Mouse (Mus musculus): ENCODE results near the gene Gfra4.
A peak's percentile ranks its signal among the peaks of the same experiment; 100 is the strongest.

DNA sequence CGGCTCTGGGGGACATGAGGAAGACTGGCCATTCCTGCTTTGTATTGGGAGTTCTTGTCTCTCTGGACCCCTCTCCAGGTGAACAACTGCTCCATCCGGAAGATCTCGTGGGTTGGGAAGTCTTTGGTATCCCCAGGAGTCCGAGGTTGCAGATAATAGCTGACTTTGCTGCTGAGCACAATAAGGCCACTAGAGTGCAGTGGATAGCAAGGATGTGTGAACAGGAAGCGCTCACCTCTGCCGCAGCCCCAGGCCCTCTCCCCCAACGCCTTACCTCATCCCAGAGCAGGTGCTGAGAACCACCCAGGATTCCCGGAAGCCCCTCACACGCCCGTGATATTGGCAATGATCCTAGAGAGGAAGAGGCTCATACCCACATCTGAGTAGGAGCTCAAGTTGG, 13.3 kb upstream of the Gfra4 start:
- peak; percentile 38; the same call in 1 of the 2 replicates for TF ChIP-seq CTCF (IDR thresholded peaks at IDR 0.05; ENCODE audit: insufficient read depth, low read depth, low read length)
- no peak for TF ChIP-seq POLR2A (IDR thresholded peaks at IDR 0.05; ENCODE audit: insufficient read depth, low read depth, low read length)
